Mouse (Mus musculus): ENCODE data around the gene 2900011O08Rik.

DNA sequence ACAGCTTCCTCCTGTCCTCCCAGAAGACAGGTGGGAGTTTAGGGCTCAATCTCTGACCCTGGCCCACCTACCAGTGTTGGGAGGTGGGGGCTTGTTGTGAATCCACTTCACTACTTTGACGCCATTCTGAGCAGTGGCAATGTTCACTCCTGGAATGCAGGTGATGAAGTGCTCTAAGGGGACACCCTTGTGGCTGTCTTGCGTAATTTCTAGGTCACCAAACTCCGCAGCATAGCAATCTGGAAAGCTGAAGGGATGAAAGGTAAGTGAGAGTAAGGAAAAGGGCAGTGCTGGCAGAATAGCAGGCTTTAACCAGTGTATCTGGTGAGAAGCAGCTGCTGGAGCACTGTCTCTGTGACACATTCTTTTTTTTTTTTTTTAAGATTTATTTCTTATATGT is 145.0 kb downstream of the 2900011O08Rik start:
- TF ChIP-seq CTCF (IDR thresholded peaks at IDR 0.05; ENCODE audit: control insufficient read depth, insufficient read depth, low read length): no peak
- TF ChIP-seq POLR2A (IDR thresholded peaks at IDR 0.05; ENCODE audit: borderline replicate concordance, control insufficient read depth, low read depth, low read length): no peak
